Comparison of ENCODE assay signal across 13 mouse cellular contexts in genomic region chr12:87856067-87856466, GRCm38 (mm10). TPM values are rescaled to one million over a fixed set of nuclear protein-coding genes. Genes with fewer than 3 reads are reported as not detected.
"Had no signal": no experiment of that assay in that cellular context is flagged by ENCODE, and none has a peak within 500 bp of the region (broad histone marks: within the 10 kb centered on the region; RNA-seq: fewer than 3 reads in every experiment).

No protein-coding gene starts in this region.

RNA-seq across cellular contexts. Expression of gene Gm2001, which starts 13.9 kb away (rescaled TPM):
- total RNA-seq: neutrophil, adult 5-6 weeks had no signal
- polyA plus RNA-seq: neural tube, embryonic 13.5 days; neural tube, embryonic 14.5 days; neural tube, embryonic 15.5 days; small intestine, adult 2 months; spleen, adult 2 months; stomach, embryonic 14.5 days; stomach, embryonic 15.5 days; stomach, postnatal 0 days; testis, adult 2 months; thymus, adult 2 months; thymus, postnatal 0 days; urinary bladder, adult 2 months had no signal

RNA-seq across cellular contexts. Expression of gene Gm2016, which starts 17.8 kb away (rescaled TPM):
- total RNA-seq: neutrophil, adult 5-6 weeks had no signal
- polyA plus RNA-seq: neural tube, embryonic 13.5 days; neural tube, embryonic 14.5 days; neural tube, embryonic 15.5 days; small intestine, adult 2 months; spleen, adult 2 months; stomach, embryonic 14.5 days; stomach, embryonic 15.5 days; stomach, postnatal 0 days; testis, adult 2 months; thymus, adult 2 months; urinary bladder, adult 2 months had no signal

RNA-seq across cellular contexts. Expression of gene Gm2022, which starts 39.1 kb away (rescaled TPM):
- total RNA-seq: neutrophil, adult 5-6 weeks had no signal
- polyA plus RNA-seq: neural tube, embryonic 13.5 days; neural tube, embryonic 14.5 days; neural tube, embryonic 15.5 days; small intestine, adult 2 months; spleen, adult 2 months; stomach, embryonic 14.5 days; stomach, embryonic 15.5 days; stomach, postnatal 0 days; testis, adult 2 months; thymus, adult 2 months; thymus, postnatal 0 days; urinary bladder, adult 2 months had no signal

RNA-seq across cellular contexts. Expression of gene BB287469, which starts 39.7 kb away (rescaled TPM):
- total RNA-seq: neutrophil, adult 5-6 weeks had no signal
- polyA plus RNA-seq: neural tube, embryonic 13.5 days; neural tube, embryonic 14.5 days; neural tube, embryonic 15.5 days; small intestine, adult 2 months; spleen, adult 2 months; stomach, embryonic 14.5 days; stomach, embryonic 15.5 days; stomach, postnatal 0 days; thymus, adult 2 months; thymus, postnatal 0 days; urinary bladder, adult 2 months had no signal
